Mouse (Mus musculus) stomach, embryonic 14.5 days (tissue): ENCODE results near the gene Cep350. TPM values are rescaled to one million over a fixed set of nuclear protein-coding genes. Genes with fewer than 3 reads are reported as not detected.
A peak's percentile ranks its signal among the peaks of the same experiment; 100 is the strongest.

Experiments
- ATAC-seq: fragments of 200-750 bp; cut with Nextera tagmentation; 2 replicates; pipeline ENCODE4 v1.8.0; 2017; ENCODE audit warnings: low read depth, moderate TSS enrichment; ENCODE audit not compliant: insufficient number of reproducible peaks, insufficient read depth, low FRiP score
- H3K27ac ChIP-seq: fragments of 300-500 bp; sonication (generic); 2 replicates; pipeline ENCODE4 v1.5.1; 2014; ENCODE audit warnings: mild to moderate bottlenecking, low read length, moderate library complexity, mixed read lengths
- H3K27me3 ChIP-seq: fragments of 300-500 bp; sonication (generic); 2 replicates; pipeline ENCODE4 v1.6.1; 2014; ENCODE audit warnings: low read length, control low read depth, mixed read lengths; ENCODE audit not compliant: control insufficient read depth, insufficient read depth
- H3K36me3 ChIP-seq: fragments of 300-500 bp; sonication (generic); 2 replicates; pipeline ENCODE4 v1.6.1; 2014; ENCODE audit warnings: mild to moderate bottlenecking, control low read depth, low read length, moderate library complexity, mixed read lengths; ENCODE audit not compliant: control insufficient read depth, insufficient read depth
- H3K4me1 ChIP-seq: fragments of 300-500 bp; sonication (generic); 2 replicates; pipeline ENCODE4 v1.6.1; 2014; ENCODE audit warnings: low read length, control low read depth, mixed read lengths; ENCODE audit not compliant: control insufficient read depth, insufficient read depth
- H3K4me2 ChIP-seq: fragments of 300-500 bp; sonication (generic); replicated peaks from 2 replicates; pipeline ENCODE4 v1.6.1; 2014; ENCODE audit warnings: low read depth, low read length, control low read depth
- H3K4me3 ChIP-seq: fragments of 300-500 bp; sonication (generic); 2 replicates; pipeline ENCODE4 v1.5.1; 2014; ENCODE audit warnings: low read depth, low read length, control low read depth
- H3K9ac ChIP-seq: fragments of 300-500 bp; sonication (generic); replicated peaks from 2 replicates; pipeline ENCODE4 v1.6.1; 2014; ENCODE audit warnings: low read depth, mild to moderate bottlenecking, control low read depth, low read length, moderate library complexity, mixed read lengths
- H3K9me3 ChIP-seq: fragments of 300-500 bp; sonication (generic); 2 replicates; pipeline ENCODE4 v1.6.1; 2016; ENCODE audit warnings: low read depth, low read length, control low read depth; ENCODE audit not compliant: control insufficient read depth
- WGBS: fragments of 180-500 bp; shearing (Covaris S2); extraction: QIAGEN DNeasy Blood & Tissue Kit; methylation state at CpG from one replicate; pipeline ENCODE4 v1.1.7; 2014; 5-methylcytosine and 5-hydroxymethylcytosine counted together
- polyA plus RNA-seq: library from polyadenylated mRNA; unstranded; fragments of >200 nt; fragmentation: Nextera tagmentation; extraction: Ambion mirVana; gene quantifications from 2 replicates; pipeline ENCODE4 v1.2.1, GENCODE M21; 2014

Gene Cep350
- polyA plus RNA-seq, 1 experiment from 2014 or later = 21.0 TPM

- Histone ChIP-seq H3K9ac (no peak overlapping the region), H3K4me1 (peaks cover 4% of the 10 kb centered on the region; the same call in 1 of the 2 replicates), H3K9me3 (no peaks in the 10 kb centered on the region), H3K27ac (no peak overlapping the region), H3K36me3 (no peaks in the 10 kb centered on the region), H3K4me3 (no peak overlapping the region), H3K27me3 (no peaks in the 10 kb centered on the region), H3K4me2 (no peak overlapping the region)
- ATAC-seq = peak; percentile 83
- 56% methylated on average over 2 of the region's 2 CpGs for whole genome bisulfite sequencing
Observed at GRCm38 (mm10) chr1:155994524-155994923, 21.5 kb upstream of the Cep350 start.

GRCm38 (mm10) chr1:155990391-155990790 lies 17.3 kb upstream of the Cep350 start:
- H3K9ac ChIP-seq = no peak overlapping the region
- 0 out of 2 replicates have a peak overlapping the region, but pooled peaks have one; percentile 7 for H3K4me2 ChIP-seq
- no peaks in the 10 kb centered on the region for H3K9me3 ChIP-seq
- no peaks in the 10 kb centered on the region for H3K36me3 ChIP-seq
- ATAC-seq = no peak
- H3K4me3 ChIP-seq = no peak overlapping the region
- no peaks in the 10 kb centered on the region for H3K27me3 ChIP-seq
- H3K4me1 ChIP-seq = peaks cover 9% of the 10 kb centered on the region; the same call in 1 of the 2 replicates
- WGBS = 36% methylated on average over 11 of the region's 11 CpGs
- no peak overlapping the region; the same call in 1 of the 2 replicates for H3K27ac ChIP-seq

- 21% methylated on average over 2 of the region's 2 CpGs for WGBS
- H3K27ac ChIP-seq = no peak overlapping the region
- no peak overlapping the region for H3K9ac ChIP-seq
- H3K4me3 ChIP-seq = no peak overlapping the region
- peaks cover 9% of the 10 kb centered on the region; the same call in 1 of the 2 replicates for H3K4me1 ChIP-seq
- no peak for ATAC-seq
- no peaks in the 10 kb centered on the region for H3K36me3 ChIP-seq
- no peaks in the 10 kb centered on the region for H3K27me3 ChIP-seq
- no peaks in the 10 kb centered on the region for H3K9me3 ChIP-seq
- H3K4me2 ChIP-seq = no peak overlapping the region
Observed at GRCm38 (mm10) chr1:155989387-155989786, 16.3 kb upstream of the Cep350 start.

- 62% methylated on average over 2 of the region's 2 CpGs for WGBS
- H3K9me3 ChIP-seq = no peaks in the 10 kb centered on the region
- ATAC-seq = no peak
Observed at GRCm38 (mm10) chr1:155987625-155988024, 14.6 kb upstream of the Cep350 start.

GRCm38 (mm10) chr1:155974931-155975330 lies 1.9 kb upstream of the Cep350 start:
- Histone ChIP-seq H3K9me3 (no peaks in the 10 kb centered on the region), H3K9ac (no peak overlapping the region), H3K27ac (no peak overlapping the region), H3K4me2 (no peak overlapping the region), H3K4me1 (peaks cover 7% of the 10 kb centered on the region; the same call in 1 of the 2 replicates), H3K27me3 (no peaks in the 10 kb centered on the region), H3K4me3 (no peak overlapping the region), H3K36me3 (no peaks in the 10 kb centered on the region)
- WGBS = 46% methylated on average over 2 of the region's 2 CpGs
- ATAC-seq = no peak

More at GRCm38 (mm10) chr1:155987625-155988024, 14.6 kb upstream of the Cep350 start:
- Histone ChIP-seq H3K27me3 (no peaks in the 10 kb centered on the region), H3K9ac (no peak overlapping the region), H3K4me3 (no peak overlapping the region), H3K4me1 (peaks cover 9% of the 10 kb centered on the region; the same call in 1 of the 2 replicates), H3K4me2 (no peak overlapping the region), H3K36me3 (no peaks in the 10 kb centered on the region), H3K27ac (no peak overlapping the region)

GRCm38 (mm10) chr1:155973719-155974379 lies 794 bp upstream of the Cep350 start:
- Histone ChIP-seq H3K27me3 (no peaks in the 10 kb centered on the region), H3K4me3 (peak overlapping the region; percentile 99), H3K4me1 (peaks cover 7% of the 10 kb centered on the region; the same call in 1 of the 2 replicates), H3K27ac (peak overlapping the region; percentile 77), H3K4me2 (peak overlapping the region; percentile 65), H3K9ac (peak overlapping the region; percentile 45; the same call in 1 of the 2 replicates), H3K9me3 (no peaks in the 10 kb centered on the region), H3K36me3 (no peaks in the 10 kb centered on the region)
- WGBS = 6% methylated on average over 19 of the region's 19 CpGs
- no peak for ATAC-seq

- WGBS = 2% methylated on average over 31 of the region's 51 CpGs
- no peaks in the 10 kb centered on the region for H3K9me3 ChIP-seq
- H3K27me3 ChIP-seq = no peaks in the 10 kb centered on the region
- H3K27ac ChIP-seq = peak overlapping the region; percentile 93
- H3K4me2 ChIP-seq = peak overlapping the region; percentile 70
- peak; percentile 60 for ATAC-seq
- H3K4me3 ChIP-seq = peak overlapping the region; percentile 99
- H3K36me3 ChIP-seq = no peaks in the 10 kb centered on the region; the same call in 1 of the 2 replicates
- peak overlapping the region; percentile 98 for H3K9ac ChIP-seq
- H3K4me1 ChIP-seq = peaks cover 7% of the 10 kb centered on the region; the same call in 1 of the 2 replicates
Observed at GRCm38 (mm10) chr1:155972146-155973067, 648 bp downstream of the Cep350 start.

- no peak overlapping the region for H3K9ac ChIP-seq
- 93% methylated on average over 2 of the region's 2 CpGs for WGBS
- H3K4me2 ChIP-seq = no peak overlapping the region
- no peak overlapping the region for H3K27ac ChIP-seq
- H3K4me3 ChIP-seq = no peak overlapping the region
- H3K36me3 ChIP-seq = peaks cover 16% of the 10 kb centered on the region; the same call in 1 of the 2 replicates
- H3K9me3 ChIP-seq = no peaks in the 10 kb centered on the region; the same call in 1 of the 2 replicates
- ATAC-seq = no peak
- no peaks in the 10 kb centered on the region for H3K4me1 ChIP-seq
- no peaks in the 10 kb centered on the region for H3K27me3 ChIP-seq
Observed at GRCm38 (mm10) chr1:155949170-155949569, 23.9 kb downstream of the Cep350 start.
